Mouse (Mus musculus) heart, adult 9 months (tissue): ENCODE measurements at regions not wholly inside any gene's neighbourhood (a gene's known extent, or its start where the extent isn't known, plus 50 kb on each side); places are given as distances from the start of the nearest gene placed in this dataset.

Experiments
- DNase-seq, 2 experiments: peaks; one replicate each; pipeline ENCODE4 v3.0.0; 2022; ENCODE audit warnings: low spot score in 2 of 2

DNA sequence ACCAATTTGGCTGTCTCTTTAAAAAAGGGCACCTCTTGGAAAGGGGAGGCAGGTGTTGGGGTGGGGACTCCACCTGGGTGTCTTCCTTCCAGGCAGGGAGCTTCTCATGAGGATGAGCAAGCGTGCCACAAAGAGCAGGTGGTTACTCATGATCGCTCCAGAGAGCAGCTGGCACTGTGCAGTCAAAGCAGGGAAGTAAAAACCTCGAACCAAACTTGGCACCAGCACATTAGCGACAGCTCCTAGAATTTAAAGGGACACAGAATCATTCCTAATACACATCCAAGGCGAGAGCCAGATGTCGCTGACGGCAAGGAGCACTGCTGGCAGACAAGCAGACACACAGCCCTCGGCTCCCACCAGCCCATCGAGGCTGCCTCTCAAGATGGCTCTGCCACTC is 70.4 kb downstream of the Irx5 start:
- DNase-seq: peak in 1 of 2 experiments; percentile 10

- no peak for DNase-seq
These were observed 79.7 kb downstream of the Irx5 start for GRCm38 (mm10) chr8:92437075-92437663.

DNA sequence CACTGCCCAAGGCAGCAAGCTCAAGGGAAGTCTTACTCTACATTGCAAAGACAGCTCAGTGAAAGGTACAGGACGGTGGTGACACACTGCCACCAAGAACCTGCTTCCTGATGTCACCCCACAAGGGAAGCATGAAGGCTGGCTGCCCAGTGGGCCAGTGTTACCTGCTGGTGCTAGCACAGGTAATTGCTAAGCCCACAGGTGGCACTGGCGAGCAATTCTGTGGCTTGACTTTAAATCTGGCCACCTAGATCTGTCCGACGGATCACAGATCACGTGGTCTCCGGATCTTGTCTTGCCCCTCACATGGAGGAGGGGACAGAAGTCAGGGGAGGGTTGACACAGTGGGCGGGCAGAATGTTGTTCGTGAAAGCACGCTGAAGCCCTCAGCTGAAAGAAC is 80.9 kb downstream of the Irx5 start:
- no peak for DNase-seq

DNA sequence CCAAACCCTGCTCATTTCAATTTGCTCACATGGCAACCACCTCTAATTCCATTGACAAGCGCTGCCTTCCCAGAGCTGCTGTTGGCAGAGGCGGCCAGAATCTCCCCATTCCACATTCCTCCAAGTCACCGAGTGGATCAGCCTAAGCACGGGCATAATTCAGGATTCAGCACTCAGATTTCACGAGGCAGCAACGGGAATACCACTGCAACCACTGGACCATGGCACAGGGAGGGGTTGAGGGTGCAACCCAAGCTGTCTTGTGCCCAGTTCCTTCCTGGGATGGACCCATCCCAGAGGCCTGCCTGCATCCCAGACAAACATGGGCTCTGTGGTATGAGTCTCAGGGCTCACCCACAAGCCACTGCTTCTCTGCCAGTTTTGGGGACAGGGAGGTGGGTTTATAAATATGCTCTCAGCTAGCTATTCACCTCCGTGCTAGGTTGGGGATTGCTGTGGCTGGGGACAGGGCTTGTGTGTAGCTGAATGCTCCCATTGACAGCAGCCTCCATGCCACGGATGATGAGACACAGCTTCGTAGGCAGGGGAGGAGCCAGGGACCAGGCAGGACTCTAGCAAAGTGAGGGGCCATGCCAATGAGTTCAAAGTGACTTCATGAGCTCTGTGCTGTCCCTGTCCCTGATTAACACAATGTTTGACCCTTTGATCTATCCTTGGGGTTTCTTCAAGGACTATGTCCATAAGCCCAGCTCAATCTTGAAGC is 82.5 kb downstream of the Irx5 start:
- DNase-seq: no peak

DNA sequence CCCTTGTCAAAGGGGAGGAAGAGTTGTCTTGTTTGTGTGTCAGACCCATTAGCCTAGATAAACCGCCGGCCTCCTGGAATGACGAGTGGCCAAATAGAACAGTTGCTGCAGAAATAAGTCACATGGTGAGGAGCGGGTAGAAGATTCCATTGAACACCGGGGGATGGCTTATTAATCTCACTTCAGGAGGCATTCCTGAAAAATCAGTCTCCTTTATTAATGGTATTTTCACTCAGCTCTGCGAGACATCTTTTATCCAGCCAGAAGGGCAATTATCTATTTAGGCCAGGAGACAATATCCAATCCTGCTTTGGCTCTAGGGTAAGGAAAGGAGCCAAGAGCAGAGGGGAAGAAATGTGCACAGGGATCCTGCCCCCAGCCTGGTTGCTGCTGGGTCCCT is 84.7 kb downstream of the Irx5 start:
- DNase-seq: no peak

- no peak for DNase-seq
These were observed 101.9 kb downstream of the Irx5 start for GRCm38 (mm10) chr8:92459291-92459690.

- no peak for DNase-seq
These were observed 102.9 kb downstream of the Irx5 start for GRCm38 (mm10) chr8:92460129-92460953.

DNA sequence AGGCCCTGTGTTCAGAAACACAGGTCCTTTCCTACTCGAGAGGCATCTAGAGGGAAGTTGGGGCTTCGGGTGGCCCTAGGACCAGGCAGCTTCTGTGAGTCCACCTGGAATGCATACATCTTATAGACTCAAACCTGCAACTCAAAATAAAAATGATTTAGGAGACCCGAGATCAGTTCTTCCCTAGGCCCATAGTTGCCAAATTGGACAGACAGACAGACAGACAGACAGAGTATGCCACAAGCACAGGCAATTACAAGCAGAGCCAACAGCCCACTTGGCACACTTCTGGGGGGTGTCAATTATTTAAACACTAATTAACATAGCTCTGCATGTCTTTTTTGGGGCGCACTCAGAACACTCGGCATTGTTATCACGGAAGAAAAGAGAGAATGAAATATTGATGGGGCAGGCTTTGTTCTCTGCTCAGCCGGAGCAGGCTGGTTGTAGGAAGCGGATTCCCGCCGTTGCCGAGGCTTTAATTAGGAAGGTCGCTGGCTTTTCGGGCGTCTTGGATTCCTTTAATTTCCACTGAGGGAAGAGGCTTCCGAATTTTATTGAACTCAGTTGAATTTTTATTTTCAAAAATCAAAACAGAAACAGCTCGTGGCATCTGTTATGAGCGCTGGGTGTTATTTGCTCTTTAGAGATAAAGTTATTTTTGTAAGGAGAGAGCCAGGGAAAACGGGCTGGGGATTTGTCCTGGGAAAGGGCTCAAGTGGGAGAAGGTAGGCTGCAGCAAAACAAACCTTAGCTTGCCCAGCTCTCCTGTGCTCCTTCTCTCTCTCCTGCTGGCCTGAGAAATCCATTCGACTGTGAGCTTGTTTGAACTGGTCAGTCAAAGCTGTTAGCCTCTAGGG is 111.9 kb downstream of the Irx5 start:
- DNase-seq: no peak

- no peak for DNase-seq
These were observed 114.8 kb downstream of the Irx5 start for GRCm38 (mm10) chr8:92472257-92472656.

GRCm38 (mm10) chr8:92472817-92473216 is 115.4 kb downstream of the Irx5 start:
- no peak for DNase-seq

DNA sequence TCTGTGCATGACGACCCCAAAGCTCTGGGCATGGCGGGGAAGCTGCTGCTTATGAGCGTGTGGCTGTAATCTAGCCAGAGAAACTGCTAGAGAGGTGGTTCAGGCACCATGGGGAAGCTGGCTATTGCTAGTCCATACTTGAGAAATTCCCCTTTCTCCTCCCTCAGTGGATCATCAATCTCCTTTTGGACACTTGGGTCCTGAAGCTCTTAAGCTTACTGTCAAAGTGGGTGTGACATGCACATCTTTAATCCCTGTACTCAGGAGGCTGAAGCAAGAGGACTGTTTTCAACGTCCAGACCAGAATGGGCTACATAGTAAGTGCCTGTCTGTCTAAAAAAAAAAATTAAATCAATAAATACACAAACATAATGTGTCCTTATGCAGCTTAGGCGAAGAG is 125.0 kb downstream of the Irx5 start:
- no peak for DNase-seq

DNA sequence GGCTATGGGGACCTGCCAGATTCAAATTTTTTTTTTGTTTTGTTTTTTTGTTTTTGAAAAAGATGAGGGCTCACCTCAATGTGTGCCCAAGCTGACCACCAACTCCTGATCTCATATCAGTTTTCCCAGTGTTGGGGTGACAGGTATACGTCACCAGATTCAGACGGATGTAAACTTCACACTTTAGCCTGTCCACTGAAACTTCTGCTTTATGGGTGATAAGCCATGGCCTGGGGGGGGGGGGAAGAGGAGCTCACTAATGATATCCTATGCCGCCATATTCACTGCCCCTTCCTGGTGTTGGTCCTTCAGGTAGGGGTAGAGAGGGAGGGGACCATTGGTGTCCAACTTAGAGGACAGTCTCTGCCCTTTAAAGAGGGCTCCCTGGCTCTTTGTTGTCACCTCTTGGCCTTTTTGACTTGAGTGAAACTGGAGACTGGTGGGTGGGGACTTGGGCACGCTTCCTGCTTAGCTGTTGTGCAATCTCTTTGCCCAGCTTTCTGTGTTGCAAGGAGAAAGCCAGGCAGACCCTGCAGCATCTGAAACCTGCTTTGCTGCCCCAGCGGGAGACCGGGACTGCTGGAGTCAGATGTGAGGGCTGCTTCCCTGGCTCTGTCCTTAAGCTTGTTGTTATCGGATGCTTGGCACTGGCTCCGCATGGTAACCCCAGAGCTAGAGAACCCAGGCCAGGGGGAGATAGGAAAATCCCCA is 125.8 kb downstream of the Irx5 start:
- no peak for DNase-seq

DNA sequence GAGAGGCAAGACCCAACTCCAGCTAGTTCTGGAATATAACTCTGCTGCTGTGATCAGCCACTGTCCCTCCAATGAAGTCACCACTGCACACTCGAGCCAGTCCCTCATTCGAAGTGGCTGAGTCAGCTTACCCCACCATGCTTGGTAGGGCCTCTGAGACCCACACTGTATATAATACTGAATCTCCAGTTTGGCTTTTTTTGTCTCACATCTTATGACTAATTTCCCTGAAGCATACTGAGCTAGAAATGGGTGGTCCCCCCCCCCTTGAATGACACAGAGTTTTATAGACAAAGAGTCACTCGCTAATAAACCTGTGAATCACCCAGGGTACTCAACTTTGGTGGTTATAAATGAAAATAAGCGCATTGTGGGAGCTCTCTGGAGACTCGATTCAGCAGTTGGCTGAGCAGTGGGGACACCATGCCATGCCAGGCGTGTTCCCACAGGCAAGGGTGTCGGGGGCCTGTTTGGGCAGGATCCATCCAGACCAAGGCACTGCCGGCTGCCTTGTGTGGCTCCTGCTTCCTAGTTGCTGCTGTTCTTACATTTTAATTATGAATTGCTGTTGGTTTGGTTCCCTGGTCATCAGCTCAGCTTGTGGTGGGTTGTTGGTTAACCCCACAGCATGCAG is 131.2 kb downstream of the Irx5 start:
- DNase-seq: no peak

DNA sequence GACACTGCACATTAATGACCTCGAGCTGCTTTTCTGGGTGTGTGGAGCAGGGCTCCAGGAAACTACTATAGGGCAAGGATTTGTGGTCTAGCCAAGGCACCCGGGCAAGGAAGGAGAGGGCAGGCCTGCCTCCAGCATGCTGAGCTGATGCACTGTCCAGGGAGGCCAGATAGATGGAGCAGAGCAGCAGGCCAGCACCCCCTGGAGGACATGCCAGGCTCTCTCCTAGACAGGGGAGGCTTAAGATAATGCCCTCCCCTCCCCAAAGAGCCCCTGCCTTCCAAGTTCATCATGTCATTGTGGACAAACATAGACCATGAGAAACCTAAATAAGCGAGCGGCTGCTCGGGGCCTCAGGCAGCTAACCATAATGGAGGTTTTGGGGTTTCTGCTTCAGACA is 134.1 kb downstream of the Irx5 start:
- DNase-seq: no peak

- DNase-seq: peak; percentile 49 to 64
These were observed 136.0 kb downstream of the Irx5 start for GRCm38 (mm10) chr8:92493403-92493802.

DNA sequence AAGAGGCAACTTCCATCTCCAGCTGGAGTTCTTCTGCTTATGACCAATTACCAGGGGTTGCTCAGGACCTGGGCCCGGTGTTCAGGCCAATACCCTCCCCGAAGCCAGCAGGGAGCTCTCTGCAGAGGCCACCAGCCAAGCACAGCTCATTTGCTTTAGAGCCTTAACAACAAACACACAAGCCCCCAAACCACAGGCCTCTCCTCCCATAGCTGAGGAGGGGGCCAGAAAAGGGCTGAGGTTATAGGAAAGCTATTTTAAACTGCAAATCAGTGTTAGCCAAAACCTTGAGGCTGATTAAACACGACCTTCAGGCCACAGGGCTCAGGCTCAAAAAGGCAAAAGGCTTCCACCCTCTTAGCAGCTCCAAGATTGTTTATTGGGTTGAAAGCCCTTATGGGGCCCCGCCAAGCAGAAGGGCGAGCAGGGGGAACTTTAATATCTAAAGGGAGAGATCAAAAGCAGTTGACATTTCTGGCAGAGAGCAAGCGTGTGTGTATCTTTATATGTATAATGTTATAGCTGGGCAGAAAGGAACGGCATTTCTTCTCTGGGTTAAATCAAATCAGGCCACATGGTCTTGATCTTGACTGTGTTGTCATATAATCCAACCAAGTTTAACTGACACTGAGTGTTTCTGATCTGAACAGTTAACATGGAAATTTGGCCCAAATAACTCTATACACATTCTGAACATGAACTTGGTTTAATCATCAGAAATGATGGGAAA is 148.3 kb downstream of the Irx5 start:
- DNase-seq: no peak

DNA sequence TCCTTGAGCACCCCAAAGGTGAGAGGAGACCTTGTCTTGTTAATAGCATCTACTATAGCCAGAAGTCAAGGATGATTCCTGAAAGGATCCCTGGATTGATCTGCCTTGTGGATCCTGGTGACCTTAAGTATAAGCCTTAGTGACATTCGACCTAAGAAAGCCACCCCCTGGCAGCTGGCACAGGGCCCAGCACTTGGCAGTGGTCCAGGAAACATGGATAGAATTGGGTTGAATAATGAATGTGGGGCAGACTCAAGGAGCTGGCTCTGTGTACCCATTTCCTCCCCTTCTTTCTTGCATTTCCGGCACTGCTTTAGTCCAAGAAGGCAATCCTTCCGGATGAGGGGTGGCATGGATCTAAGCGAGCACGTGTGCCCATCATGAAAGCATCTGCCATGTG is 149.0 kb downstream of the Irx5 start:
- DNase-seq: no peak

- DNase-seq: no peak
These were observed 149.5 kb downstream of the Irx5 start for GRCm38 (mm10) chr8:92506906-92507305.

DNA sequence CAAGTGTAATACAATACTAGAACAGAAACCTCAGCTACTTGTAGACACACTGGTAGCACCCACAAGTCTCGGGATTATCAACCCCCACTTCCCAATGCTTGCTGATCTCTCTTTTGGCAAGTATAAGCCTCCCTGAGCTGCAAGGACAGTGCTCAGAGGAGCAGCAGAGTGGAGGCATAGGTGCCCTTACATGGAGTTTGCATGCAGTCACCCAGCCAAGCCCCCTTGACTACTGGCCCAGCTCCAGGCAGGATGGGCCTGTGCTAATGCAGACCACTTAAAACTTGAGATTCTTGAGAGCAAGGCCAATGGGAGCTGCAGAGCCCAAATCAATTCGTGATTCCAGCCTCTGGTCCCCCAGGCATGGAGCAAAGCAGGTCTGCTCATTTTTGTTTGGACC is 158.0 kb downstream of the Irx5 start:
- DNase-seq: no peak

- peak; percentile 10 to 11 for DNase-seq
These were observed 156.1 kb upstream of the Irx6 start for GRCm38 (mm10) chr8:92518031-92518430.
